Mouse (Mus musculus) hindbrain, embryonic 11.5 days (tissue): Measurements from ENCODE around the gene Tmem56. TPM values are rescaled to one million over a fixed set of nuclear protein-coding genes. Genes with fewer than 3 reads are reported as not detected.

Source experiments
- ATAC-seq: fragments of 200-750 bp; cut with Nextera tagmentation; 2 replicates; pipeline ENCODE4 v1.8.0; 2017; ENCODE audit warnings: mild to moderate bottlenecking, moderate TSS enrichment, moderate library complexity; ENCODE audit not compliant: low FRiP score
- DNase-seq: peaks from one replicate; pipeline ENCODE4 v3.0.0-alpha.2; 2015; ENCODE audit warnings: low spot score
- H3K27ac ChIP-seq: fragments of 300-500 bp; sonication (generic); 2 replicates; pipeline ENCODE4 v1.5.1; 2014; ENCODE audit warnings: mild to moderate bottlenecking, low read depth, low read length
- H3K27me3 ChIP-seq: fragments of 300-500 bp; sonication (generic); 2 replicates; pipeline ENCODE4 v1.6.1; 2014; ENCODE audit warnings: mild to moderate bottlenecking, low read length, moderate library complexity, mixed read lengths; ENCODE audit not compliant: control insufficient read depth, insufficient read depth
- H3K36me3 ChIP-seq: fragments of 300-500 bp; sonication (generic); 2 replicates; pipeline ENCODE4 v1.6.1; 2014; ENCODE audit warnings: mild to moderate bottlenecking, low read length, moderate library complexity, mixed read lengths; ENCODE audit not compliant: control insufficient read depth, insufficient read depth
- H3K4me1 ChIP-seq: fragments of 300-500 bp; sonication (generic); replicated peaks from 2 replicates; pipeline ENCODE4 v1.6.1; 2014; ENCODE audit warnings: low read length, mixed read lengths; ENCODE audit not compliant: control insufficient read depth, insufficient read depth
- H3K4me2 ChIP-seq: fragments of 300-500 bp; sonication (generic); replicated peaks from 2 replicates; pipeline ENCODE4 v1.6.1; 2014; ENCODE audit warnings: mild to moderate bottlenecking, low read depth, low read length
- H3K4me3 ChIP-seq: fragments of 300-500 bp; sonication (generic); 2 replicates; pipeline ENCODE4 v1.5.1; 2014; ENCODE audit warnings: low read depth, low read length
- H3K9ac ChIP-seq: fragments of 300-500 bp; sonication (generic); 2 replicates; pipeline ENCODE4 v1.6.1; 2014; ENCODE audit warnings: low read depth, low read length
- H3K9me3 ChIP-seq: fragments of 300-500 bp; sonication (generic); 2 replicates; pipeline ENCODE4 v1.6.1; 2016; ENCODE audit warnings: low read length; ENCODE audit not compliant: control insufficient read depth
- WGBS: fragments of 180-500 bp; shearing (Covaris S2); extraction: QIAGEN DNeasy Blood & Tissue Kit; methylation state at CpG from one replicate; pipeline ENCODE4 v1.1.7; 2014; 5-methylcytosine and 5-hydroxymethylcytosine counted together
- polyA plus RNA-seq: library from polyadenylated mRNA; unstranded; fragments of >200 nt; fragmentation: Nextera tagmentation; extraction: Ambion mirVana; gene quantifications from 2 replicates; pipeline ENCODE4 v1.2.1, GENCODE M21; 2014

Tmem56 gene
- polyA plus RNA-seq, 1 experiment from 2014 or later, result 0.65 TPM

GRCm38 (mm10) chr3:121206202-121206882 lies 76.6 kb downstream of the Tmem56 start:
- Histone ChIP-seq H3K27me3 (no peaks in the 10 kb centered on the region), H3K36me3 (no peaks in the 10 kb centered on the region), H3K27ac (no peak overlapping the region), H3K9ac (no peak overlapping the region), H3K9me3 (no peaks in the 10 kb centered on the region), H3K4me3 (no peak overlapping the region), H3K4me1 (no peaks in the 10 kb centered on the region), H3K4me2 (no peak overlapping the region)
- WGBS, result 84% methylated on average over 19 of the region's 19 CpGs
- DNase-seq (no peak), ATAC-seq (no peak)

GRCm38 (mm10) chr3:121202638-121203037 lies 80.3 kb downstream of the Tmem56 start:
- ATAC-seq (no peak), DNase-seq (no peak)
- no peak overlapping the region for H3K27ac ChIP-seq
- H3K36me3 ChIP-seq, result no peaks in the 10 kb centered on the region
- H3K4me3 ChIP-seq, result no peak overlapping the region
- no peaks in the 10 kb centered on the region for H3K4me1 ChIP-seq
- H3K27me3 ChIP-seq, result no peaks in the 10 kb centered on the region
- 87% methylated on average over 2 of the region's 2 CpGs for WGBS
- no peak overlapping the region for H3K4me2 ChIP-seq
- no peaks in the 10 kb centered on the region for H3K9me3 ChIP-seq
- H3K9ac ChIP-seq, result no peak overlapping the region

- no peak overlapping the region for H3K4me3 ChIP-seq
- WGBS, result 71% methylated on average over 11 of the region's 11 CpGs
- H3K27ac ChIP-seq, result no peak overlapping the region
- ATAC-seq (peak; percentile 56; the same call in 1 of the 2 replicates), DNase-seq (peak; percentile 8)
- H3K4me1 ChIP-seq, result no peaks in the 10 kb centered on the region
- H3K27me3 ChIP-seq, result no peaks in the 10 kb centered on the region
- H3K9ac ChIP-seq, result no peak overlapping the region
- no peaks in the 10 kb centered on the region for H3K36me3 ChIP-seq
- H3K9me3 ChIP-seq, result no peaks in the 10 kb centered on the region
- no peak overlapping the region for H3K4me2 ChIP-seq
Observed at GRCm38 (mm10) chr3:121201012-121201747, 81.7 kb downstream of the Tmem56 start.

- no peaks in the 10 kb centered on the region for H3K36me3 ChIP-seq
- 91% methylated on average over 2 of the region's 2 CpGs for WGBS
Observed at GRCm38 (mm10) chr3:121189199-121189598, 93.7 kb downstream of the Tmem56 start.

GRCm38 (mm10) chr3:121187510-121187909 lies 95.4 kb downstream of the Tmem56 start:
- WGBS, result 88% methylated on average over 7 of the region's 7 CpGs
- H3K4me1 ChIP-seq, result no peaks in the 10 kb centered on the region
- no peak overlapping the region for H3K27ac ChIP-seq

More at GRCm38 (mm10) chr3:121189199-121189598, 93.7 kb downstream of the Tmem56 start:
- H3K4me3 ChIP-seq, result no peak overlapping the region
- no peak overlapping the region for H3K9ac ChIP-seq
- H3K27me3 ChIP-seq, result no peaks in the 10 kb centered on the region
- no peaks in the 10 kb centered on the region for H3K9me3 ChIP-seq
- H3K4me2 ChIP-seq, result no peak overlapping the region
- ATAC-seq, result no peak
- no peak overlapping the region for H3K27ac ChIP-seq
- no peak for DNase-seq
- no peaks in the 10 kb centered on the region for H3K4me1 ChIP-seq

GRCm38 (mm10) chr3:121186925-121187324 lies 96.0 kb downstream of the Tmem56 start:
- no peak overlapping the region for H3K4me2 ChIP-seq
- 88% methylated on average over 3 of the region's 3 CpGs for WGBS
- no peak overlapping the region for H3K27ac ChIP-seq
- no peak for DNase-seq
- H3K9me3 ChIP-seq, result no peaks in the 10 kb centered on the region
- no peaks in the 10 kb centered on the region for H3K27me3 ChIP-seq
- H3K9ac ChIP-seq, result no peak overlapping the region
- no peaks in the 10 kb centered on the region for H3K36me3 ChIP-seq
- H3K4me3 ChIP-seq, result no peak overlapping the region
- H3K4me1 ChIP-seq, result no peaks in the 10 kb centered on the region
- no peak for ATAC-seq

More at GRCm38 (mm10) chr3:121187510-121187909, 95.4 kb downstream of the Tmem56 start:
- DNase-seq, result no peak
- Histone ChIP-seq H3K4me2 (no peak overlapping the region), H3K4me3 (no peak overlapping the region), H3K27me3 (no peaks in the 10 kb centered on the region), H3K36me3 (no peaks in the 10 kb centered on the region), H3K9me3 (no peaks in the 10 kb centered on the region), H3K9ac (no peak overlapping the region)
- no peak for ATAC-seq

- Histone ChIP-seq H3K4me2 (no peak overlapping the region), H3K27me3 (no peaks in the 10 kb centered on the region), H3K9ac (no peak overlapping the region), H3K4me1 (no peaks in the 10 kb centered on the region), H3K36me3 (no peaks in the 10 kb centered on the region), H3K4me3 (no peak overlapping the region), H3K9me3 (no peaks in the 10 kb centered on the region), H3K27ac (no peak overlapping the region)
- DNase-seq (no peak), ATAC-seq (no peak)
- WGBS, result 93% methylated on average over 3 of the region's 3 CpGs
Observed at GRCm38 (mm10) chr3:121185197-121185596, 97.7 kb downstream of the Tmem56 start.

- Histone ChIP-seq H3K4me1 (no peaks in the 10 kb centered on the region), H3K27me3 (no peaks in the 10 kb centered on the region), H3K27ac (no peak overlapping the region), H3K4me2 (no peak overlapping the region), H3K9me3 (no peaks in the 10 kb centered on the region), H3K9ac (no peak overlapping the region), H3K36me3 (no peaks in the 10 kb centered on the region), H3K4me3 (no peak overlapping the region)
- no peak for DNase-seq
- no peak for ATAC-seq
- 93% methylated on average over 1 of the region's 1 CpGs for WGBS
Observed at GRCm38 (mm10) chr3:121176011-121176410, 106.9 kb downstream of the Tmem56 start.
